Mouse (Mus musculus): ENCODE measurements around the gene Mrps18a.

DNA sequence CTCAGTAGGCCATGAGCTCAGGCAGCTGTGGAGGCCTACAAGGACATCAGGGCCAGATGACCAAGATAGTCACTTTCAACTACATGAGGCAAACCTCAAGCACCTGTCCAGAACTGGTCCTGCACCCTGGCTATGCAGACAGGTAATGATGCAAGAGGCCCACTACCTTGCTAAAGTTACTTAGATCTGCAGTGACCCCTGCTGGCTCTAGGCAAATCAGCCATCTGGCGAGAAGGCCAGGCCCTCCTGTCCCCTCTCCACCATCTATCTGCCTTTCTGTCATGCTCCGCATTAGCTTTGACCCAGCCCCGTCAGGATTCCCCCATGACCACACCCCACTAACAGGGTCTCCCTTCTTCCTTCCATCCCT lies 35.7 kb upstream of the Mrps18a start:
- TF ChIP-seq CTCF (conservative IDR thresholded peaks at IDR 0.05 in 1 of 2, IDR thresholded peaks at IDR 0.05 in 1 of 2; ENCODE audit: low read depth in 2 of 2, low read length in 2 of 2) (peak; percentile 27 to 85; a peak in 2 of 4 replicates), POLR2AphosphoS2 (IDR thresholded peaks at IDR 0.05; ENCODE audit: low read depth, low read length) (no peak), POLR2A (IDR thresholded peaks at IDR 0.05; ENCODE audit: low read depth, low read length) (no peak), ZKSCAN1 (IDR thresholded peaks at IDR 0.05; ENCODE audit: borderline replicate concordance, low read depth, low read length) (no peak), EP300 (IDR thresholded peaks at IDR 0.05; ENCODE audit: low read length) (peak; percentile 7; the same call in 1 of the 2 replicates), JUND (conservative IDR thresholded peaks at IDR 0.05; ENCODE audit: low read depth, low read length) (no peak; the same call in 1 of the 2 replicates), USF2 (conservative IDR thresholded peaks at IDR 0.05; ENCODE audit: low read depth, low read length) (no peak), MAFK (IDR thresholded peaks at IDR 0.05; ENCODE audit: insufficient replicate concordance, low read length) (no peak), SIN3A (IDR thresholded peaks at IDR 0.05; ENCODE audit: low read length) (0 out of 2 replicates have a peak, but pooled peaks have one; percentile 33), UBTF (IDR thresholded peaks at IDR 0.05; ENCODE audit: low read depth, low read length) (no peak), ZNF384 (IDR thresholded peaks at IDR 0.05; ENCODE audit: low read depth, low read length) (no peak)

Data from CH12.LX (cell line).